Mouse (Mus musculus) hindlimb bud, embryonic 11.5 days (tissue): ENCODE data around the gene Wbp1l.

Experiments
- DNase-seq: peaks from one replicate; pipeline ENCODE4 v3.0.0-alpha.2; 2012; ENCODE audit warnings: low read depth, low spot score; ENCODE audit errors: extremely low spot score

Gene Wbp1l

GRCm38 (mm10) chr19:46628403-46628802, 29.5 kb downstream of the Wbp1l start:
- no peak for DNase-seq

DNA sequence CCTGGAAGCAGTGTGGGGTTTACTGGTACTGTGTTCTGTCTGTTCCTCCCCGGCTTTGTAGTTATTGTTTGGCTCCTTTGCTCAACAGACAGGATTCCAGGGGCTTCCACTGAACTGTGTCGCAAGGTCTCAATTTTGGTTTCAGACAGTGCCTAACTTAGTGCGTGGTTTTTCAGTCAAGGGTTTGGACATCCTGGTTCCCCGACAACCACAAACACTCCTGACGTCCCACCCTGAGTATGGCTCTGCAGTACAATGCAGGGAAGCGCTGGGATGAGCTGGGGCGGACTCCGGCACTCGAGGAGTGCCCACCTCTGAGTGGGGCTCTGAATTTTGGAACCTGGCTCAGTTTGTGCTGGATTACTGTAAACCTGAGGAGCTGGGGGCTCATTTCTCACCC, 30.9 kb downstream of the Wbp1l start:
- DNase-seq, result no peak

DNA sequence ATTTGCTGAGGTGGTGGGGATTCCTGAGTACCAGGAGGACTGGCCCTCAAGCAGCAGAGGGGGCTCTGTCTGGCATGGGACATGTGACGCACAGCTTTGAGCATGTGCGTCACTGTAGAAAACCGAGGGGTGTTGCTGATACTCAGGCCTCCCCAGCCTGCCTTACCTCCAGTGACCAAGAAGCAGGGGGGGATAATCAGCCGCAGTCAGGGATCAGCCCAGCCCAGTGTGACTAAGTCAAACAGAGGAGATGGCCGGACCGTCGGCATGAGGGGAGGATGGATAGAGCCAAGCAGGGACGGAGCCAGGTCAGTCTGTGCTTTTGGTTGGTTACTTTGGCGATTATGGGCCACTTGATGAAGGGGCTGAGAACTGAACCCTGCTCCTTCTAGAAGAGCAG, 32.8 kb downstream of the Wbp1l start:
- no peak for DNase-seq

DNA sequence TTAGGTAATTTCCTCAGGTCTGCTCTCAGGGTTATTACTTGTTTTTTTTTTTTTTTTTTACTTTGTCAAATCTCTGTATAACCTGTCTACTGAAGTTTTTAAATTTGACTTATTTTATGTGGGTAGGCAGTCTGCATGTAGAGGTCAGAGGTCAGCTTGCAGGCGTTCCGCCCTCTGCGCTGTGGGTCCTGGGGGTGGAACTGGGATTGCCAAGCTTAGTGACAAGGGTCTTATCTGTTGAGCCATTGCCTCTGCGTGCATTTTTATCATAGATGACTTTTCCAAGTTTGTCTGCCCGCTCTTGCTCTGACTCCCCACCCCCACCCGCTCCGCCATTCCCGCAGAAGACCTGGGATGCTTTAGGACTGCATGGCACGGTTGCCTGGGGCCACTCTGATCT, 36.9 kb downstream of the Wbp1l start:
- no peak for DNase-seq

DNA sequence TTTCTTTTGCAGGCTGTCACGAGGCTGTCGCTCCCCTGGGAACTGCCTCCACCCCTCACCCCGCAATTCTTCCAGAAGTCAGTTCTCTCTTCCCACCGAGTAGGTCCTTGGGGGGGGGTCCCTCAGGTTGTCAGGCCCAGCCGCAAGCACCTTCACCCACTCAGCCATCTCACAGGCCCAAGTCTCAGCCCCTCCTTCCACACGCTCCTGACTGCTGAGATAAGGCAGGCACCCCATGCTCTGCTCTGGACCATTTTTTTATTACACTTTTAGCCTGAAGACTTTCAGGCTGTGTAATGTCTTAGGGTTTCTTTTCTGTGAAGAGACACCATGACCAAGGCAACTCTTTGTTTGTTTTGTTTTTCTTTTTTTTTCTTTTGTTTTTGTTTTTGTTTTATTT, 38.7 kb downstream of the Wbp1l start:
- DNase-seq, result no peak

- no peak for DNase-seq
Observed at GRCm38 (mm10) chr19:46639053-46639452, 40.2 kb downstream of the Wbp1l start.

DNA sequence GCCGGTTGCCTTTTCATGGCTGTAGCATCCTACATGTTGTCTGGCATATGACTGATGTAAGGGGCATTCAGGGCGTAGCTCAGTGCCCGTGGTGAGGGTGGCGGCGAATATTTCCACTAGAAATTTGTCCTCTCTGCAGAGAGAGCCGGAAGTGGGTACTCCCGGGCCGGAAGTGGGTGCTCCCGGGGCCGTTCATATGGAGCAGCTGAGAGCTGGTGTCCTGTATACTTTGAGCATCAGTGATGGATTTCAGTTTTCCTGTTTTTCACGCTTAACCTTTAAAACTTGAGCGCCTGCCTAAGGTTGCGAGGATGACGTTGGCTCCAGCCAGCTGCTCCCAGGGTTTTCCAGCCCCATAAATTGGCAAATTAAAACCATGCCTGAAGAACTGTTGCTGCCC, 40.6 kb downstream of the Wbp1l start:
- no peak for DNase-seq

GRCm38 (mm10) chr19:46640780-46641179, 41.9 kb downstream of the Wbp1l start:
- no peak for DNase-seq

- no peak for DNase-seq
Observed at GRCm38 (mm10) chr19:46641420-46642085, 42.7 kb downstream of the Wbp1l start.

GRCm38 (mm10) chr19:46642136-46642753, 43.4 kb downstream of the Wbp1l start:
- no peak for DNase-seq

DNA sequence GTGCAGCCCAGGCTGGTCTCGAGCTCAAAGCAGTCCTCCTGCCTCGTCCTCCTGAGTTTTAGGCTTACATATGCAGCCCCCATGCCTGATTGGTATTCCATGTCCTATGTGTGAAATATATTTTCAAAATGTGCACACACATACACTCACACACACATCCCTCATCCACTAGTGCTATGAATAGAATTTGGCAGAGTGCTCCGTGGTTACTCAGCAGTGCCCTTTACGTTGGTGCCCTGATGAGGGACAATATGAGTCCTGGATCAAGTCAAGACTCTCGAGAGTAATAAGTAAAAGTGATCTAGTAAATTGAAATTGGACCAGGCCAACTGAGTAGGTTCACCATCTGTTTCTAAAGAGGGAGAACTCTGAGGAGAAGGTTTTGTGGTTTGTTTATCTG, 44.4 kb downstream of the Wbp1l start:
- DNase-seq, result no peak

GRCm38 (mm10) chr19:46644343-46644792, 45.5 kb downstream of the Wbp1l start:
- no peak for DNase-seq

GRCm38 (mm10) chr19:46644793-46645602, 46.1 kb downstream of the Wbp1l start:
- DNase-seq, result no peak

DNA sequence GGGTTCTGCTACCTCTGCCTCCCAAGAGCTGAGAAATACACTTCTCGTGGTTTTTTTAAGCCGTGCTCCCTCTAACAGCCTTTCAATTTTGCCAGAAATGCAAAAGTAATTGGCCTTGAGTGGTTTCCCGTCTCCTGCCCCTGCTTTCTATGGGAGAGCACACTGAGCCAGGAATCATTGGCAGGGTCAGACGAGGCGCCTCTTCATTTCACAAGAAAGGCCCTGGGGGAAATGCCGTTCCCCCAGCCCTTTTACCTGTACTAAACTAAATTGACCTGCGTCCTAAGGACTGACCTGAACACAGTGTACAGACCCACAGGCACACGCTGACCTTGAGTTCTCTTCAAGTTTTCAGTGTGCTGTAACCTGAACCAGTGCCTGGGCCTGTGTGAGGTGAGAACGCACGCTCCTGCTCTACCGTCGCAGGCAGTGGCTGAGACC, 47.2 kb downstream of the Wbp1l start:
- no peak for DNase-seq

DNA sequence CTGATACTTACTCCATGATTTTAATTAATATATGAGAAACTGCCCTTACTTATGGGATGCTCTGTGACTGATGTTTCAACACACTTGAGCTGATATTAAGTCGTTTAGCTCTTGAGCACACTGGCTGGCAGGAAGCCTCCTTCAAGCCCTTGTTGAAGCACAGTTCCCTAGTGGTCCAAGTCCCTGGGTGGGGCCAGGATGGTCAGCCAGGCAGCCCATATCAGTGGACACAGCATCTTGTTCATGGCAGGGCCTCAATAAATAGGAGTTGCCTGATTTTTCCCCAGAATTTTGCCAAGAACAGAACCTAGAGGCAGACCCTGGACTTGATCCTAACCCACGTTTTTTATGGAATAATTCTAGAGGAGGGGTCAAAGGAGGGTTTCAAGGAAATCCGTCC, 48.4 kb downstream of the Wbp1l start:
- no peak for DNase-seq

DNA sequence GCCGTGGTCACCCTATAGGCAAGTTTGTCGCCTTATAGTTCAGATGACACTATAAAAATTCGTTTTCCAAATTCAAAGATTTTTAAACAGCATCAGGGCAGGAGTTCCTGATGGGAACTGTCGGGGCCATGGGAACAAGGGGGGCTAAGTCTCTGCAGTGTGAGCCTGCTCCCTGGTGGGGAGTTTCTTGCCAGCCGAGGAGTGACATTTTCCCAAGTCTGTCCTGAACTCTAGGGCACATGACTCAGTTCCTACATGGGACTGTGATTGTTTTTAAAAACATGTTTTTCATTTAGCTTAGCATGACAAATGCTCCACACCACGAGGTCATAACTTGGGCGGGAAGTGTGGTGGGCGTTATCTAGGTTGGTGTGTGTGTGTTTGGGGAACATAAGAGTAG, 49.0 kb downstream of the Wbp1l start:
- DNase-seq, result no peak

DNA sequence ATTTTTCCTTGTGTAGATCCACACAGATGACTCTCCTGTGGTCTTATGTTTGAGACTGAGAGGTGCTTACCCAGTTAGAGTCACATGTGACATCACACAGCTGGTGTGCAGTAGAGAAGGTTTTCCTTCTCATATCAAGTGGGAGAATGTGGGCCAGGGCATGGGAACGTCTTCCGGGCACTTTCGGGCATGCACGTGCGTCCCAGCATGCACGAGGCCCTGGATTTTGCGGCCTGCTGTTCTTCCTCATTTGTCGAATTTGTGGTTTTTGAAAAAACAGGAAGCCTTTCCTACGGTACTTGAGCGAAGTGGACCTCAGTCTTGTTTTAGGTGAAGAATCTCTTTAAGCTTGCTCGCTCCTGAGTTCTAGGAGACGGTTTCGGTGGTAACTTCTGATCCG, 49.7 kb downstream of the Wbp1l start:
- DNase-seq, result no peak

GRCm38 (mm10) chr19:46653188-46653587, 54.3 kb downstream of the Wbp1l start:
- DNase-seq, result no peak

DNA sequence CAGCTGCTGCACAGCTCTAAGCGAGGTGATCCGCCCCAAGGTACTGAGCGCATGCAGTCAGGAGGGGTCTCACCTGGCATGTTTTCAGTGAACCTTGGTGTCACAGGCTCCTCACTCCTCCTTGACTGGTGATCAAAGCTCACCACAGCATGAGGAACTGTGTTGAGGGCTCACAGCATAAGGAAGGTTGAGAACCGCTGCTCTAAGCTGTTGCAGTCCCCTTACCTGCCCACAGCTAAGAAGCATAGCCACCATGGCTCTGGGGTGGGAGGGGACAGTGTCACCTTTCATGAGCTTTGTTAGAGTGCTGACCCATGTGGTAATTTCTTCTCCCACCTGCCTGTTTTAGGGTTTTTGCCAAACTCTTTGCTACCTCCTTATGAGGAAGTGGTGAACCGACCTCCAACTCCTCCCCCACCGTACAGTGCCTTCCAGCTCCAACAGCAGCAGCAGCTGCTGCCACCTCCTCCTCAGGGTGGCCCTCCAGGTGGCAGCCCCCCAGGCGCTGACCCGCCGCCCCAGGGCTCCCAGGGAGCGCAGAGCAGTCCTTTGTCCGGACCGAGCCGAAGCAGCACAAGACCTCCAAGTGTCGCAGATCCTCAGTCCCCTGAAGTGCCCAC, 54.8 kb downstream of the Wbp1l start:
- no peak for DNase-seq

GRCm38 (mm10) chr19:46655626-46656025, 56.7 kb downstream of the Wbp1l start:
- DNase-seq, result no peak

- DNase-seq, result no peak
Observed at GRCm38 (mm10) chr19:46656151-46656840, 57.4 kb downstream of the Wbp1l start.
